Mouse (Mus musculus): ENCODE results near the gene Bahcc1.

DNA sequence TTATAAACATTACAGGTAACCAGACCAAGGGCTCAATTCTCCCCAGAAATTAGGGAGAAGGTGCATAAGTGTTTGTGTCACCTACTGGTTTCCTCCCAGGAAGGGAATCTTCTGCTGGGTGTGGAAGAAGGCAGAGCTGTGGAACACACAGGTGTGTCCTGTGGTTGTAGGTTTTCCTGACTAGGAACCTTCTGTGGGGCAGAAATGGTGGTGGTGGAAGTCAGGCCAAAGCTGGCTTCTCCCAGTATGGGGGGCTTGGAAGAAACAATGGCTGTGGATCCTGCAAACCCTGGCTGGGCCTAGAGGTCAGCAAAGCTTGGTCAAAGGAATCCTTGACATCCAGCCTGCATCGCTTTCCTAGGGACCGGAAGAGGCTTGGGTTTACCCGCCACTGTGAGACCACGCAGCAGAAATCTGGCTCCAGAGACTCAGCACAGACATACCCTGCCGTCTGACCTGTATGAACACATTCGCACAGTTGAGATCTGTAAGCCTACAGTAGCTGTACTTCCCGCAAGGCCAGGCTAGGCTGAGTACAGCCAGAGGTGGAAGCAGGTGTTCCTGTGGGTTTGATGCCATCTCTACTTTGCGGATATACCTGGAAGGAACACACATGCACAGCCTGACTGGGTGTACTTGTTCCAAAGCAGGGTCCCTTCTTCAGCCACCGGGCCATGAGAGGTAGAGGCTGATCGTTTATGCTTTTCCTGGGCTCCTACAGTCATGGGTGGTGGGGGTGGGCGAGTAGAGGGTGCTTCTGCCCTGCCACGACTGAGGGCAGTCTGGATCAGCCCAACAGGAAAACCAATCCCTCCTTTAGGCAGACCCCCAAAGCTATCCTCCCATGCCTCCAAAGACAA is 6.1 kb upstream of the Bahcc1 start:
- TF ChIP-seq CTCF (conservative IDR thresholded peaks at IDR 0.05; ENCODE audit: low read length) (no peak), NANOG (IDR thresholded peaks at IDR 0.05; ENCODE audit: borderline replicate concordance, low read length) (no peak), POU5F1 (IDR thresholded peaks at IDR 0.05; ENCODE audit: borderline replicate concordance, low read length) (no peak)

Measured in E14TG2a.4 (cell line).